Mouse (Mus musculus) neural tube, embryonic 13.5 days (tissue): ENCODE measurements at regions not wholly inside any gene's neighbourhood (a gene's known extent, or its start where the extent isn't known, plus 50 kb on each side); places are given as distances from the start of the nearest gene placed in this dataset.

Experiments used
- ATAC-seq: fragments of 200-750 bp; cut with Nextera tagmentation; 2 replicates; pipeline ENCODE4 v1.8.0; 2017; ENCODE audit warnings: low read depth, mild to moderate bottlenecking, moderate TSS enrichment, moderate library complexity
- H3K27ac ChIP-seq: fragments of 300-500 bp; sonication (generic); replicated peaks from 2 replicates; pipeline ENCODE4 v1.5.1; 2015; ENCODE audit warnings: moderate library complexity, mild to moderate bottlenecking, inconsistent platforms
- H3K27me3 ChIP-seq: fragments of 300-500 bp; sonication (generic); 2 replicates; pipeline ENCODE4 v1.6.1; 2015; ENCODE audit warnings: mild to moderate bottlenecking, inconsistent platforms
- H3K36me3 ChIP-seq: fragments of 300-500 bp; sonication (generic); 2 replicates; pipeline ENCODE4 v1.6.1; 2015; ENCODE audit warnings: mild to moderate bottlenecking, inconsistent platforms
- H3K4me1 ChIP-seq: fragments of 300-500 bp; sonication (generic); replicated peaks from 2 replicates; pipeline ENCODE4 v1.6.1; 2015; ENCODE audit warnings: inconsistent platforms
- H3K4me2 ChIP-seq: fragments of 300-500 bp; sonication (generic); 2 replicates; pipeline ENCODE4 v1.6.1; 2015; ENCODE audit warnings: inconsistent platforms, mild to moderate bottlenecking, moderate library complexity
- H3K4me3 ChIP-seq: fragments of 300-500 bp; sonication (generic); 2 replicates; pipeline ENCODE4 v1.5.1; 2015; ENCODE audit warnings: mild to moderate bottlenecking, inconsistent platforms
- H3K9ac ChIP-seq: fragments of 300-500 bp; sonication (generic); 2 replicates; pipeline ENCODE4 v1.6.1; 2015; ENCODE audit warnings: moderate library complexity, mild to moderate bottlenecking, inconsistent platforms
- H3K9me3 ChIP-seq: fragments of 300-500 bp; sonication (generic); 2 replicates; pipeline ENCODE4 v1.6.1; 2016; ENCODE audit warnings: inconsistent platforms
- WGBS: fragments of 180-500 bp; shearing (Covaris S2); methylation state at CpG from one replicate; pipeline ENCODE4 v1.1.7; 2015; 5-methylcytosine and 5-hydroxymethylcytosine counted together

GRCm38 (mm10) chr13:45189389-45189788, 110.9 kb downstream of the Gm9817 start:
- ATAC-seq: 0 out of 2 replicates have a peak, but pooled peaks have one; percentile 40
- WGBS: 20% methylated on average over 6 of the region's 6 CpGs
- Histone ChIP-seq H3K27me3 (no peaks in the 10 kb centered on the region), H3K4me2 (no peak overlapping the region), H3K4me1 (peaks cover 19% of the 10 kb centered on the region), H3K27ac (no peak overlapping the region), H3K4me3 (no peak overlapping the region), H3K9me3 (no peaks in the 10 kb centered on the region), H3K36me3 (no peaks in the 10 kb centered on the region), H3K9ac (no peak overlapping the region)

GRCm38 (mm10) chr13:45190151-45190550, 111.7 kb downstream of the Gm9817 start:
- H3K4me3 ChIP-seq: no peak overlapping the region
- H3K4me1 ChIP-seq: peaks cover 19% of the 10 kb centered on the region
- H3K27me3 ChIP-seq: no peaks in the 10 kb centered on the region
- H3K4me2 ChIP-seq: no peak overlapping the region
- H3K27ac ChIP-seq: no peak overlapping the region
- no peak overlapping the region for H3K9ac ChIP-seq
- WGBS: 57% methylated on average over 4 of the region's 4 CpGs
- H3K9me3 ChIP-seq: no peaks in the 10 kb centered on the region
- no peak for ATAC-seq
- H3K36me3 ChIP-seq: no peaks in the 10 kb centered on the region

GRCm38 (mm10) chr13:45192079-45192478, 113.6 kb downstream of the Gm9817 start:
- 75% methylated on average over 8 of the region's 8 CpGs for WGBS
- Histone ChIP-seq H3K4me2 (no peak overlapping the region), H3K27ac (no peak overlapping the region), H3K4me1 (peaks cover 15% of the 10 kb centered on the region), H3K9me3 (no peaks in the 10 kb centered on the region), H3K4me3 (no peak overlapping the region), H3K9ac (no peak overlapping the region), H3K27me3 (no peaks in the 10 kb centered on the region), H3K36me3 (no peaks in the 10 kb centered on the region)
- no peak for ATAC-seq

- WGBS: 61% methylated on average over 2 of the region's 2 CpGs
- H3K9me3 ChIP-seq: no peaks in the 10 kb centered on the region
Measured at GRCm38 (mm10) chr13:45195562-45195961, 117.1 kb downstream of the Gm9817 start.

GRCm38 (mm10) chr13:45196363-45196762, 117.9 kb downstream of the Gm9817 start:
- Histone ChIP-seq H3K36me3 (no peaks in the 10 kb centered on the region), H3K9me3 (no peaks in the 10 kb centered on the region)
- no peak for ATAC-seq

More at GRCm38 (mm10) chr13:45195562-45195961, 117.1 kb downstream of the Gm9817 start:
- no peak overlapping the region for H3K4me2 ChIP-seq
- H3K9ac ChIP-seq: no peak overlapping the region
- H3K27ac ChIP-seq: no peak overlapping the region
- no peak for ATAC-seq
- no peaks in the 10 kb centered on the region for H3K27me3 ChIP-seq
- H3K4me1 ChIP-seq: 0 out of 2 replicates have a peak, but pooled peaks cover under 1% of the 10 kb centered on the region
- no peaks in the 10 kb centered on the region for H3K36me3 ChIP-seq
- no peak overlapping the region for H3K4me3 ChIP-seq

GRCm38 (mm10) chr13:45200511-45201120, 122.1 kb downstream of the Gm9817 start:
- no peak for ATAC-seq
- no peaks in the 10 kb centered on the region for H3K36me3 ChIP-seq
- no peaks in the 10 kb centered on the region for H3K27me3 ChIP-seq
- H3K4me1 ChIP-seq: 0 out of 2 replicates have a peak, but pooled peaks cover 5% of the 10 kb centered on the region
- 76% methylated on average over 9 of the region's 9 CpGs for WGBS
- no peak overlapping the region for H3K4me3 ChIP-seq
- H3K4me2 ChIP-seq: no peak overlapping the region
- H3K9me3 ChIP-seq: no peaks in the 10 kb centered on the region
- H3K27ac ChIP-seq: no peak overlapping the region
- no peak overlapping the region for H3K9ac ChIP-seq

More at GRCm38 (mm10) chr13:45196363-45196762, 117.9 kb downstream of the Gm9817 start:
- Histone ChIP-seq H3K27ac (no peak overlapping the region), H3K4me3 (no peak overlapping the region), H3K27me3 (no peaks in the 10 kb centered on the region), H3K4me1 (no peaks in the 10 kb centered on the region), H3K9ac (no peak overlapping the region), H3K4me2 (no peak overlapping the region)

- no peak overlapping the region for H3K4me2 ChIP-seq
- H3K4me1 ChIP-seq: 0 out of 2 replicates have a peak, but pooled peaks cover 5% of the 10 kb centered on the region
- ATAC-seq: no peak
- H3K36me3 ChIP-seq: no peaks in the 10 kb centered on the region
- H3K27ac ChIP-seq: 0 out of 2 replicates have a peak overlapping the region, but pooled peaks have one; percentile 2
- WGBS: 57% methylated on average over 6 of the region's 6 CpGs
- H3K27me3 ChIP-seq: no peaks in the 10 kb centered on the region
- H3K4me3 ChIP-seq: no peak overlapping the region
- H3K9me3 ChIP-seq: no peaks in the 10 kb centered on the region
- H3K9ac ChIP-seq: no peak overlapping the region
Measured at GRCm38 (mm10) chr13:45204856-45205255, 126.4 kb downstream of the Gm9817 start.

GRCm38 (mm10) chr13:45208540-45209197, 130.2 kb downstream of the Gm9817 start:
- Histone ChIP-seq H3K27me3 (no peaks in the 10 kb centered on the region), H3K9ac (no peak overlapping the region), H3K4me3 (no peak overlapping the region), H3K4me1 (peaks cover 16% of the 10 kb centered on the region), H3K9me3 (no peaks in the 10 kb centered on the region), H3K36me3 (no peaks in the 10 kb centered on the region), H3K4me2 (no peak overlapping the region), H3K27ac (no peak overlapping the region)
- ATAC-seq: no peak
- 83% methylated on average over 5 of the region's 5 CpGs for WGBS

- Histone ChIP-seq H3K4me2 (no peak overlapping the region), H3K9me3 (no peaks in the 10 kb centered on the region), H3K4me1 (peaks cover 15% of the 10 kb centered on the region), H3K36me3 (no peaks in the 10 kb centered on the region), H3K27me3 (no peaks in the 10 kb centered on the region), H3K27ac (no peak overlapping the region), H3K4me3 (no peak overlapping the region), H3K9ac (no peak overlapping the region)
- ATAC-seq: no peak
- 79% methylated on average over 9 of the region's 9 CpGs for WGBS
Measured at GRCm38 (mm10) chr13:45211241-45211640, 132.7 kb downstream of the Gm9817 start.

GRCm38 (mm10) chr13:45213116-45213834, 134.8 kb downstream of the Gm9817 start:
- peaks cover 15% of the 10 kb centered on the region for H3K4me1 ChIP-seq
- H3K9ac ChIP-seq: no peak overlapping the region
- WGBS: 21% methylated on average over 5 of the region's 5 CpGs
- H3K36me3 ChIP-seq: no peaks in the 10 kb centered on the region
- no peaks in the 10 kb centered on the region for H3K27me3 ChIP-seq
- no peak for ATAC-seq
- no peak overlapping the region for H3K4me2 ChIP-seq
- H3K4me3 ChIP-seq: no peak overlapping the region
- H3K27ac ChIP-seq: no peak overlapping the region
- no peaks in the 10 kb centered on the region for H3K9me3 ChIP-seq

GRCm38 (mm10) chr13:45218251-45218650, 139.8 kb downstream of the Gm9817 start:
- no peak for ATAC-seq
- H3K9ac ChIP-seq: no peak overlapping the region
- WGBS: 90% methylated on average over 4 of the region's 4 CpGs
- H3K9me3 ChIP-seq: no peaks in the 10 kb centered on the region
- no peaks in the 10 kb centered on the region for H3K36me3 ChIP-seq
- H3K27me3 ChIP-seq: no peaks in the 10 kb centered on the region
- H3K4me2 ChIP-seq: no peak overlapping the region
- peaks cover 9% of the 10 kb centered on the region for H3K4me1 ChIP-seq
- no peak overlapping the region for H3K27ac ChIP-seq
- H3K4me3 ChIP-seq: no peak overlapping the region

GRCm38 (mm10) chr13:45219671-45220070, 141.2 kb downstream of the Gm9817 start:
- ATAC-seq: no peak
- H3K4me3 ChIP-seq: no peak overlapping the region
- no peak overlapping the region for H3K4me2 ChIP-seq
- no peak overlapping the region for H3K9ac ChIP-seq
- no peaks in the 10 kb centered on the region for H3K4me1 ChIP-seq
- H3K27me3 ChIP-seq: no peaks in the 10 kb centered on the region
- H3K27ac ChIP-seq: no peak overlapping the region
- no peaks in the 10 kb centered on the region for H3K36me3 ChIP-seq
- H3K9me3 ChIP-seq: no peaks in the 10 kb centered on the region
- WGBS: 55% methylated on average over 3 of the region's 3 CpGs
